Mouse (Mus musculus) central nervous system, embryonic 11.5 days (tissue): ENCODE results near the gene Oas2. TPM values are rescaled to one million over a fixed set of nuclear protein-coding genes. Genes with fewer than 3 reads are reported as not detected.

ENCODE experiments used
- polyA plus RNA-seq: library from polyadenylated mRNA; depleted of rRNA; stranded (reverse); fragments of >200 nt; gene quantifications from 2 replicates; pipeline ENCODE4 v1.2.3, GENCODE M21; 2012; rRNA removed

The Oas2 gene
- polyA plus RNA-seq = 0.36 and 0.40 TPM in 2 replicates

GRCm38 (mm10) chr5:120749688-120750087 is at the start of gene Oas2:
Gene Oas2, minus strand, starts transcription at chr5:120749853.

DNA sequence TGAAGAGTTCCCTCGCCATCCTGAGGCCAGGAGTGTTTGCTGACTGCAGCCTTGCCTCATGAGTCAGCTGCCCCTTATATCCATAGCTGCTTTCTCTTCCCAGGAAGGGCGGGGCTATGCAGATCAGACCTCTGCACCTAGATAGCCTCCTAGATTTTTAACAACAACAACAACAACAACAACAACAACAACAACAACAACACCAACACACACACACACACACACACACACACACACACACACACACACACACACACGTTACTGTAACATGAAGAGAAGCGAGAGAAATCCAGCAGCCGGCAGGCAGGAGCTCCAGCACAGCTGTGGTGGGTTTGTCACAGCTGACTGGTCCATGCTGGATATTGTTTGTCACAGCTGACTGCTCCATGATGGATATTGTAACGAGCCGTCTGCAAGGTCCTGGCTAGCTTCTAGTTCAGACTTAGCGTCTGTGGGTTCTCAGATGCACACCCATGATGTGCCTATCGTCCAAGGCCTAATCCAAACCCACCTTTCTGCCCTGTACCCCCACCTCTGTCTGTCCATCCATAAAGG is 45.9 kb upstream of the Oas2 start, which contains the start of gene Oas1e:
Gene Oas1e, minus strand, starts transcription at position 51 of the 555 bp plus-strand sequence.

GRCm38 (mm10) chr5:120777478-120777877 is 27.8 kb upstream of the Oas2 start, which contains the start of gene Oas3:
Gene Oas3, minus strand, starts transcription at chr5:120777661.

DNA sequence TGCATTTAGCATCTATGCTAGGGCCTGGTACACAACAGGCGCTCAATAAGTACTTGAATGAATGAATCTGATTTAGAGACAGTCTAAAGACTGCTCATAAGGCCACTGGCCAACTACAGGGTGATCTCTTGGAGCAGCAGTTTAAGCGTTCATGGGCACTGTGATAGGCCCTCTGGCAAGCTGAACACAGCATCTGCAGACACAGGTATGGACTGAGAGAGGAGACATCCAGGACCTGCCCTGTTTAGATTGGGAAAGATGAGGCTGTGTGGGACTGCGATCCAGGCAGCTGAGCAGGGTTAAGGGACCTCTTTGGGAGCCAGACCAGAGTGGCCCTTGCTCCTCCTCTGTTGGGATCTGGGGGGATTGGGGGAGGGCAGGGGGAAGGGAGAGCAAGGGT is 37.8 kb downstream of the Oas2 start, which contains the start of gene Dtx1:
Gene Dtx1, minus strand, starts transcription at position 101 of the 400 bp plus-strand sequence.

Other genes with a start within 250 kb of the Oas2 start
- 10.0 and 17.9 TPM in 2 replicates for gene Plbd2, start 246.2 kb downstream of the Oas2 start, polyA plus RNA-seq
- gene Slc8b1, start 238.7 kb downstream of the Oas2 start, polyA plus RNA-seq = 4.4 and 5.1 TPM in 2 replicates
- 14.3 and 26.2 TPM in 2 replicates for gene Tpcn1, start 161.2 kb downstream of the Oas2 start, polyA plus RNA-seq
- 1.7 and 3.7 TPM in 2 replicates for gene Iqcd, start 160.8 kb downstream of the Oas2 start, polyA plus RNA-seq
- 22.7 and 23.9 TPM in 2 replicates for gene Rita1, start 137.3 kb downstream of the Oas2 start, polyA plus RNA-seq
- gene Ddx54, start 137.1 kb downstream of the Oas2 start, polyA plus RNA-seq = 38.4 and 40.1 TPM in 2 replicates
- 0.09 and 0.11 TPM in 2 replicates for gene Cfap73, start 115.6 kb downstream of the Oas2 start, polyA plus RNA-seq
- 0.14 and 0.24 TPM in 2 replicates for gene Rasal1, start 101.0 kb downstream of the Oas2 start, polyA plus RNA-seq
- gene Dtx1, start 37.9 kb downstream of the Oas2 start, polyA plus RNA-seq = 9.1 and 13.1 TPM in 2 replicates
- 0.14 and 0.19 TPM in 2 replicates for gene Oas3, start 27.8 kb upstream of the Oas2 start, polyA plus RNA-seq
- 0.04 and 0.09 TPM in 2 replicates for gene Oas1e, start 45.7 kb upstream of the Oas2 start, polyA plus RNA-seq
- gene Oas1c, start 62.7 kb upstream of the Oas2 start, polyA plus RNA-seq = 0.47 and 0.71 TPM in 2 replicates
- gene Oas1f, start 97.5 kb upstream of the Oas2 start, polyA plus RNA-seq = not detected in 2 replicates
- gene Oas1h, start 111.6 kb upstream of the Oas2 start, polyA plus RNA-seq = not detected in 2 replicates
- gene Oas1g, start 137.8 kb upstream of the Oas2 start, polyA plus RNA-seq = 0.12 and 0.19 TPM in 2 replicates
- 0.41 and 0.57 TPM in 2 replicates for gene Oas1a, start 157.7 kb upstream of the Oas2 start, polyA plus RNA-seq
- not detected in 2 replicates for gene Oas1d, start 164.7 kb upstream of the Oas2 start, polyA plus RNA-seq